Mouse (Mus musculus) liver, embryonic 14.5 days (tissue): ENCODE data around the gene 9230102O04Rik.

Source experiments
- CTCF ChIP-seq: IDR thresholded peaks from 2 replicates; pipeline ENCODE4 v1.5.1; 2016; ENCODE audit warnings: antibody characterized with exemption, low read depth, control low read depth
- EP300 ChIP-seq: IDR thresholded peaks from 2 replicates; pipeline ENCODE4 v1.6.1; 2016; ENCODE audit warnings: antibody characterized with exemption, low read depth

- TF ChIP-seq CTCF (no peak), EP300 (no peak)
Measured at GRCm38 (mm10) chr2:9897846-9898245, 8.5 kb upstream of the 9230102O04Rik start.
